Mouse (Mus musculus) embryonic fibroblast, embryonic 13.5 days (primary cell): ENCODE data around the gene Eva1b. TPM values are rescaled to one million over a fixed set of nuclear protein-coding genes. Genes with fewer than 3 reads are reported as not detected.
A peak's percentile ranks its signal among the peaks of the same experiment; 100 is the strongest.

ENCODE experiments used
- H3K27ac ChIP-seq: 2 replicates; pipeline ENCODE4 v1.5.1; 2012; ENCODE audit warnings: low read length, control low read depth, inconsistent platforms; ENCODE audit not compliant: insufficient read depth
- H3K4me1 ChIP-seq: 2 replicates; pipeline ENCODE4 v1.6.1; 2011; ENCODE audit warnings: low read length; ENCODE audit not compliant: control insufficient read depth, insufficient read depth
- H3K4me3 ChIP-seq: 2 replicates; pipeline ENCODE4 v1.5.1; 2011; ENCODE audit warnings: mild to moderate bottlenecking, control low read depth, low read length; ENCODE audit not compliant: insufficient read depth
- CTCF ChIP-seq: IDR thresholded peaks from 2 replicates; pipeline ENCODE4 v1.5.1; 2011; ENCODE audit warnings: mild to moderate bottlenecking, control low read depth, low read length, moderate library complexity, borderline replicate concordance; ENCODE audit not compliant: insufficient read depth
- POLR2A ChIP-seq: IDR thresholded peaks from 2 replicates; pipeline ENCODE4 v1.6.1; 2011; ENCODE audit warnings: low read depth, mild to moderate bottlenecking, control low read depth, low read length, moderate library complexity
- polyA plus RNA-seq: library from polyadenylated mRNA; stranded (reverse); fragments of >200 nt; gene quantifications from 2 replicates; pipeline ENCODE4 v1.2.4, GENCODE M21; 2011; ENCODE audit warnings: low read depth; ENCODE audit not compliant: missing spikeins, insufficient read length

The Eva1b gene
- polyA plus RNA-seq, 1 experiment, result 41.0 TPM

GRCm38 (mm10) chr4:126109613-126110373 lies 37.8 kb upstream of the Eva1b start:
- no peak overlapping the region for H3K4me3 ChIP-seq
- H3K27ac ChIP-seq, result peak overlapping the region; percentile 90
- H3K4me1 ChIP-seq, result peaks cover 47% of the 10 kb centered on the region
- TF ChIP-seq CTCF (no peak), POLR2A (no peak)

DNA sequence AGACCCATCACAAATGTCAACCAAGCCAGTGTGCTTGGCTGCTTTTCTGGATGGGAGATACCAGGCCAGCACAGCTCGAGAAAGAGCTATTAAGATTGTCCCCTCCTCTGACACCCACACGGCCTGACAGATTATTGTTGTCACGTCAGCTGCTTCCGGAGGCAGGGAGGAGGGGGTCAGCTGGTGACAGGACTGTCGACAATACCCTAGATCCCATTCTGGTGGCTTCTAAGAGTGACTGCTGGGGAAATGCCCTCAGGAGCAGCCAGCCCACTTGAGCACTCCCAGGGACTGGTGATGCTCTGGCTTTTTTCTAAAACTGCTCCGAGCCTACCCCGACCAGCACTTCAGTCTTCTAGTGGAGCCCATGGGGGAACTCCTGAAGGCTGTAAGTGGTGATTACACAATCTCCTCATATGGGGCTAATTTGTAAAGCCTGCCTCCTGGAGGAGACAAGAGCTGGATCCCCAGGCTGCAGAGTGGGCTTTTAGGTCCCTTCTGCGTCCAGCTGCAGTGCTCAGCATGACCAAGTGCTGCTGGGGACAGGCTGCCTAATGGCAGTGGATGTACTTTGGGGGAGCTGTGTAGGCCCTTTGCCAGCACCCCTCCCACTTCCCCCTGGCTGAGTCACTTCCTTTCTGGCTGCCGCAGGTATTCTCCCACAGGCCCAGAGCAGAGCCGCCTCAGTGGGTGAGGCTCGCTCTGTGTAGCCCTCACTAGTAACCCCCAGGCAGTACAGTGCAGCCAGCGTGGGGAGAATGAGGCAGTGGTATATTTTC lies 37.0 kb upstream of the Eva1b start:
- Histone ChIP-seq H3K4me1 (peaks cover 47% of the 10 kb centered on the region), H3K4me3 (no peak overlapping the region), H3K27ac (peak overlapping the region; percentile 90)
- TF ChIP-seq POLR2A (peak; percentile 61), CTCF (no peak)

- peak overlapping the region; percentile 90 for H3K27ac ChIP-seq
- no peak; the same call in 1 of the 2 replicates for TF ChIP-seq POLR2A
- no peak for TF ChIP-seq CTCF
- peaks cover 44% of the 10 kb centered on the region for H3K4me1 ChIP-seq
- H3K4me3 ChIP-seq, result no peak overlapping the region
Observed at GRCm38 (mm10) chr4:126111153-126111549, 36.4 kb upstream of the Eva1b start.

GRCm38 (mm10) chr4:126113243-126113642 lies 34.3 kb upstream of the Eva1b start:
- Histone ChIP-seq H3K4me3 (no peak overlapping the region), H3K4me1 (peaks cover 41% of the 10 kb centered on the region), H3K27ac (peak overlapping the region; percentile 3; the same call in 1 of the 2 replicates)
- TF ChIP-seq POLR2A, result no peak
- TF ChIP-seq CTCF, result no peak

GRCm38 (mm10) chr4:126113943-126114342 lies 33.6 kb upstream of the Eva1b start:
- TF ChIP-seq CTCF (peak; percentile 68; the same call in 1 of the 2 replicates), POLR2A (no peak)
- Histone ChIP-seq H3K4me1 (peaks cover 36% of the 10 kb centered on the region), H3K4me3 (no peak overlapping the region), H3K27ac (no peak overlapping the region)

GRCm38 (mm10) chr4:126115411-126115810 lies 32.1 kb upstream of the Eva1b start:
- H3K27ac ChIP-seq, result no peak overlapping the region
- no peak for TF ChIP-seq CTCF
- TF ChIP-seq POLR2A, result no peak
- H3K4me1 ChIP-seq, result peaks cover 24% of the 10 kb centered on the region
- no peak overlapping the region for H3K4me3 ChIP-seq

GRCm38 (mm10) chr4:126115871-126116521 lies 31.5 kb upstream of the Eva1b start:
- no peak for TF ChIP-seq POLR2A
- no peak for TF ChIP-seq CTCF
- peaks cover 22% of the 10 kb centered on the region for H3K4me1 ChIP-seq
- H3K27ac ChIP-seq, result no peak overlapping the region
- no peak overlapping the region for H3K4me3 ChIP-seq

DNA sequence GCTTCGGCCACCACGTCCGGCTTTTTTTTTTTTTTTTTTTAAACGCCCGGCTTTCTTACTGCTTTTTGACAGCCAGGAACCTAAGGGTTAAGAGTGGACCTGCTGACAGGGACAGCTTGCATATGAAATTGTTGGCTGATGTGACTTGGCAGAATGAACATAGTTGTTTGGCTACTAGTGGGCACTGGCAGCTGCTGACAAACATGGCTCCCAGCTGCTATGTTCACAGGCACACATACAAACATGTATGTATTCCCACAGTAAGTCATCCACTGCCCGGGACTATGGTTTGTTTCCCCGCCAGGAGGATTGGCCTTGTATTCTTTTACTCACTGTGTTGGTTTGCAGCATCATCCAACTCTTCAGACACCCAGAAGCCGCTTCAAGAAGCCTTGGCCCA lies 30.4 kb upstream of the Eva1b start:
- TF ChIP-seq POLR2A, result no peak
- no peak for TF ChIP-seq CTCF
- no peak overlapping the region for H3K4me3 ChIP-seq
- H3K4me1 ChIP-seq, result peaks cover 16% of the 10 kb centered on the region
- no peak overlapping the region for H3K27ac ChIP-seq

GRCm38 (mm10) chr4:126118651-126119050 lies 28.9 kb upstream of the Eva1b start:
- no peak overlapping the region for H3K4me3 ChIP-seq
- H3K27ac ChIP-seq, result no peak overlapping the region
- TF ChIP-seq POLR2A (no peak), CTCF (no peak)
- peaks cover 8% of the 10 kb centered on the region for H3K4me1 ChIP-seq

DNA sequence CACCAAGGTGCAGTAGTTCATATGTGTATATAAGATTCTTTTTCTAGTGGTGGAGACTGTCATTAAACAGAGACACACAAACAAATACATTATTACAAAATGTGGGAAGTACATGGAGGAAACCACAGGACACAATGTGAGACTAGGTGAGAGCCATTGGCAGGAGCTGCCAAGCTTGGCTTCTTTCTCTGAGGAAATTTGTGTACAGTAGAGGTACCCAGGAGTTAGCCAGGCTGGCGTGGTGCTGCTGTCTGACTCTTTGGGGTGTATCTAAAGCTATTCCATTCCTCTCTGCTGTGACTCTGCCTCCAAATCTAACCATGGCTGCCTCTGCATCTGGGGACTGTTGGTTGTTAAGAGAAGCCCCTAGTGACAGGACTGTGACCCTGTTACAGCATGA lies 28.5 kb upstream of the Eva1b start:
- TF ChIP-seq CTCF (no peak), POLR2A (no peak)
- Histone ChIP-seq H3K27ac (no peak overlapping the region), H3K4me1 (peaks cover 5% of the 10 kb centered on the region), H3K4me3 (no peak overlapping the region)

DNA sequence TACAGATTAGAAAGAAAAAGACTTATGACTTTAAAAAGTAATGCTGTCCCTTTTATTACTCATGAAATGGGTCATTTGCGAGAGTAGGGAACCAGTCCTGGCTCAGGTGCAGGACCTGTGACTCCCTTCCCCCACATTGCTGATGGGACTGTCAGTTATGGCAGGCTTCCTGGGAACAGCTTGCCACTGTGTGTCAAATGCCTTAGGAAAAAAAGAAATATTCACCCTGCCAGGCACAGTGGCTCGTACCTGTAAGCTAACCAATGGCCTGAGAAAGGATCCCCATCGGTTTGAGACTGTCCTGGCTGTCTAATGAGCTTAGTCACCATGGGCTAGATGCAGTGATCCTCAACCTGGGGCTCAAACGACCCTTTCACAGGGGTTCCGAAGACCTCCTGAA lies 27.5 kb upstream of the Eva1b start:
- no peak for TF ChIP-seq POLR2A
- no peak for TF ChIP-seq CTCF
- no peak overlapping the region for H3K27ac ChIP-seq
- H3K4me1 ChIP-seq, result no peaks in the 10 kb centered on the region; the same call in 1 of the 2 replicates
- H3K4me3 ChIP-seq, result no peak overlapping the region
